Mouse (Mus musculus) heart, embryonic 15.5 days (tissue): Measurements from ENCODE around the gene Stk17b. TPM values are rescaled to one million over a fixed set of nuclear protein-coding genes. Genes with fewer than 3 reads are reported as not detected.
"Not testable (repeated sequence)": the region's sequence is repeated elsewhere in the genome, so short reads cannot be mapped to it uniquely, and the experiment has no call there.

Experiments
- ATAC-seq: fragments of 200-750 bp; cut with Nextera tagmentation; replicated peaks from 2 replicates; pipeline ENCODE4 v1.8.0; 2017; ENCODE audit warnings: low read depth, moderate TSS enrichment; ENCODE audit not compliant: insufficient number of reproducible peaks, insufficient read depth, low FRiP score
- H3K27ac ChIP-seq: fragments of 300-500 bp; sonication (generic); 2 replicates; pipeline ENCODE4 v1.5.1; 2015; ENCODE audit warnings: mild to moderate bottlenecking, inconsistent platforms
- H3K27me3 ChIP-seq: fragments of 300-500 bp; sonication (generic); 2 replicates; pipeline ENCODE4 v1.6.1; 2015; ENCODE audit warnings: inconsistent platforms
- H3K36me3 ChIP-seq: fragments of 300-500 bp; sonication (generic); 2 replicates; pipeline ENCODE4 v1.6.1; 2015; ENCODE audit warnings: mild to moderate bottlenecking, inconsistent platforms
- H3K4me1 ChIP-seq: fragments of 300-500 bp; sonication (generic); replicated peaks from 2 replicates; pipeline ENCODE4 v1.6.1; 2015; ENCODE audit warnings: inconsistent platforms
- H3K4me2 ChIP-seq: fragments of 300-500 bp; sonication (generic); 2 replicates; pipeline ENCODE4 v1.6.1; 2015; ENCODE audit warnings: inconsistent platforms, mild to moderate bottlenecking, moderate library complexity
- H3K4me3 ChIP-seq: fragments of 300-500 bp; sonication (generic); 2 replicates; pipeline ENCODE4 v1.5.1; 2015; ENCODE audit warnings: mild to moderate bottlenecking, inconsistent platforms
- H3K9ac ChIP-seq: fragments of 300-500 bp; sonication (generic); 2 replicates; pipeline ENCODE4 v1.6.1; 2015; ENCODE audit warnings: mild to moderate bottlenecking, inconsistent platforms
- H3K9me3 ChIP-seq: fragments of 300-500 bp; sonication (generic); replicated peaks from 2 replicates; pipeline ENCODE4 v1.6.1; 2016; ENCODE audit warnings: inconsistent platforms
- WGBS: fragments of 180-500 bp; shearing (Covaris S2); methylation state at CpG from one replicate; pipeline ENCODE4 v1.1.7; 2015; ENCODE audit warnings: mixed read lengths; 5-methylcytosine and 5-hydroxymethylcytosine counted together
- polyA plus RNA-seq: library from polyadenylated mRNA; unstranded; fragments of >200 nt; fragmentation: Nextera tagmentation; extraction: Ambion mirVana; gene quantifications from 2 replicates; pipeline ENCODE4 v1.2.1, GENCODE M21; 2015

Gene Stk17b
- polyA plus RNA-seq, 1 experiment from 2014 or later, result 15.5 TPM

- 60% methylated on average over 5 of the region's 5 CpGs for WGBS
- ATAC-seq, result no peak
- H3K4me2 ChIP-seq, result no peak overlapping the region
- no peak overlapping the region for H3K27ac ChIP-seq
- no peaks in the 10 kb centered on the region for H3K36me3 ChIP-seq
- no peaks in the 10 kb centered on the region for H3K4me1 ChIP-seq
- H3K4me3 ChIP-seq, result no peak overlapping the region
- H3K9ac ChIP-seq, result no peak overlapping the region
- no peaks in the 10 kb centered on the region for H3K27me3 ChIP-seq
- no peaks in the 10 kb centered on the region for H3K9me3 ChIP-seq
Measured at GRCm38 (mm10) chr1:53720601-53721351, 64.2 kb downstream of the Stk17b start.

- Histone ChIP-seq H3K36me3 (no peaks in the 10 kb centered on the region), H3K4me1 (0 out of 2 replicates have a peak, but pooled peaks cover 2% of the 10 kb centered on the region), H3K9ac (no peak overlapping the region), H3K4me2 (no peak overlapping the region), H3K27me3 (no peaks in the 10 kb centered on the region), H3K9me3 (no peaks in the 10 kb centered on the region), H3K27ac (no peak overlapping the region), H3K4me3 (no peak overlapping the region)
- ATAC-seq, result no peak
- 78% methylated on average over 1 of the region's 1 CpGs for WGBS
Measured at GRCm38 (mm10) chr1:53715966-53716515, 69.0 kb downstream of the Stk17b start.

- no peaks in the 10 kb centered on the region for H3K9me3 ChIP-seq
- 0 out of 2 replicates have a peak, but pooled peaks cover 2% of the 10 kb centered on the region for H3K4me1 ChIP-seq
- H3K36me3 ChIP-seq, result no peaks in the 10 kb centered on the region
- H3K27me3 ChIP-seq, result no peaks in the 10 kb centered on the region
- H3K27ac ChIP-seq, result no peak overlapping the region
- H3K4me2 ChIP-seq, result no peak overlapping the region
- H3K9ac ChIP-seq, result no peak overlapping the region
- WGBS, result 3% methylated on average over 4 of the region's 4 CpGs
- ATAC-seq, result no peak
- no peak overlapping the region for H3K4me3 ChIP-seq
Measured at GRCm38 (mm10) chr1:53715446-53715845, 69.6 kb downstream of the Stk17b start.

GRCm38 (mm10) chr1:53713383-53713782 is 71.6 kb downstream of the Stk17b start:
- 30% methylated on average over 3 of the region's 3 CpGs for WGBS
- H3K36me3 ChIP-seq, H3K9me3 ChIP-seq, H3K9ac ChIP-seq, H3K4me3 ChIP-seq, H3K27ac ChIP-seq, H3K27me3 ChIP-seq, ATAC-seq, H3K4me1 ChIP-seq, H3K4me2 ChIP-seq: not testable (repeated sequence)

GRCm38 (mm10) chr1:53711069-53711468 is 74.0 kb downstream of the Stk17b start:
- no peak overlapping the region for H3K9ac ChIP-seq
- no peak overlapping the region for H3K4me3 ChIP-seq
- no peaks in the 10 kb centered on the region for H3K27me3 ChIP-seq
- no peak overlapping the region for H3K27ac ChIP-seq
- no peak for ATAC-seq
- no peaks in the 10 kb centered on the region for H3K9me3 ChIP-seq
- H3K4me2 ChIP-seq, result no peak overlapping the region
- H3K4me1 ChIP-seq, result 0 out of 2 replicates have a peak, but pooled peaks cover 4% of the 10 kb centered on the region
- WGBS, result 89% methylated on average over 9 of the region's 9 CpGs
- no peaks in the 10 kb centered on the region for H3K36me3 ChIP-seq

GRCm38 (mm10) chr1:53709602-53710001 is 75.4 kb downstream of the Stk17b start:
- not testable (repeated sequence) for ATAC-seq, H3K4me1 ChIP-seq, H3K9ac ChIP-seq, H3K27ac ChIP-seq, H3K4me3 ChIP-seq, H3K27me3 ChIP-seq, H3K36me3 ChIP-seq, H3K9me3 ChIP-seq, H3K4me2 ChIP-seq
- WGBS, result 78% methylated on average over 5 of the region's 5 CpGs

- peak within 1 kb of the TSS; percentile 91 for H3K4me2 ChIP-seq
- H3K4me1 ChIP-seq, result 0 out of 2 replicates have a peak, but pooled peaks cover 2% of the 10 kb centered on the region
- peak within 1 kb of the TSS; percentile 40; the same call in 1 of the 2 replicates for H3K9ac ChIP-seq
- H3K27me3 ChIP-seq, result no peaks in the 10 kb centered on the region
- H3K4me3 ChIP-seq, result peak within 1 kb of the TSS; percentile 56
- no peaks in the 10 kb centered on the region for H3K9me3 ChIP-seq
- 15% methylated on average over 42 of the region's 42 CpGs for WGBS
- H3K27ac ChIP-seq, result no peak within 1 kb of the TSS
- ATAC-seq, result peak; percentile 58; the same call in 1 of the 2 replicates
- no peaks in the 10 kb centered on the region for H3K36me3 ChIP-seq
Measured at GRCm38 (mm10) chr1:53706431-53707361, 78.3 kb downstream of the Stk17b start, which contains the start of gene Dnah7a. Gene Dnah7a (minus strand): TSS chr1:53706784.

Other genes with a start within 250 kb of the Stk17b start
- 0.26 and 0.41 TPM in 2 replicates for gene Dnah7a, start 78.4 kb downstream of the Stk17b start, polyA plus RNA-seq